Mouse (Mus musculus) heart, embryonic 13.5 days (tissue): Measurements from ENCODE around the gene Sergef. TPM values are rescaled to one million over a fixed set of nuclear protein-coding genes. Genes with fewer than 3 reads are reported as not detected.

Experiments used
- ATAC-seq: fragments of 200-750 bp; cut with Nextera tagmentation; 2 replicates; pipeline ENCODE4 v1.8.0; 2017; ENCODE audit warnings: moderate TSS enrichment; ENCODE audit not compliant: insufficient number of reproducible peaks, low FRiP score, low TSS enrichment; ENCODE audit errors: extremely low read depth
- H3K27ac ChIP-seq: fragments of 300-500 bp; sonication (generic); replicated peaks from 2 replicates; pipeline ENCODE4 v1.5.1; 2015; ENCODE audit warnings: moderate library complexity, mild to moderate bottlenecking, inconsistent platforms
- H3K27me3 ChIP-seq: fragments of 300-500 bp; sonication (generic); replicated peaks from 2 replicates; pipeline ENCODE4 v1.6.1; 2015; ENCODE audit warnings: mild to moderate bottlenecking, inconsistent platforms
- H3K36me3 ChIP-seq: fragments of 300-500 bp; sonication (generic); 2 replicates; pipeline ENCODE4 v1.6.1; 2015; ENCODE audit warnings: mild to moderate bottlenecking, inconsistent platforms
- H3K4me1 ChIP-seq: fragments of 300-500 bp; sonication (generic); 2 replicates; pipeline ENCODE4 v1.6.1; 2015; ENCODE audit warnings: inconsistent platforms
- H3K4me2 ChIP-seq: fragments of 300-500 bp; sonication (generic); 2 replicates; pipeline ENCODE4 v1.6.1; 2015; ENCODE audit warnings: inconsistent platforms, mild to moderate bottlenecking, moderate library complexity
- H3K4me3 ChIP-seq: fragments of 300-500 bp; sonication (generic); 2 replicates; pipeline ENCODE4 v1.5.1; 2015; ENCODE audit warnings: moderate library complexity, mild to moderate bottlenecking, inconsistent platforms
- H3K9ac ChIP-seq: fragments of 300-500 bp; sonication (generic); 2 replicates; pipeline ENCODE4 v1.6.1; 2015; ENCODE audit warnings: inconsistent platforms, mild to moderate bottlenecking, moderate library complexity
- H3K9me3 ChIP-seq: fragments of 300-500 bp; sonication (generic); 2 replicates; pipeline ENCODE4 v1.6.1; 2016; ENCODE audit warnings: inconsistent platforms
- WGBS: fragments of 180-500 bp; shearing (Covaris S2); methylation state at CpG from one replicate; pipeline ENCODE4 v1.1.7; 2015; ENCODE audit warnings: mixed read lengths; 5-methylcytosine and 5-hydroxymethylcytosine counted together
- polyA plus RNA-seq: library from polyadenylated mRNA; unstranded; fragments of >200 nt; fragmentation: Nextera tagmentation; extraction: Ambion mirVana; gene quantifications from 2 replicates; pipeline ENCODE4 v1.2.1, GENCODE M21; 2015

Gene Sergef
- polyA plus RNA-seq, 1 experiment from 2014 or later: 12.2 TPM

- Histone ChIP-seq H3K27ac (no peak overlapping the region), H3K4me2 (no peak overlapping the region), H3K36me3 (no peaks in the 10 kb centered on the region), H3K9me3 (no peaks in the 10 kb centered on the region), H3K4me3 (no peak overlapping the region), H3K9ac (no peak overlapping the region), H3K27me3 (peaks cover 32% of the 10 kb centered on the region), H3K4me1 (no peaks in the 10 kb centered on the region)
- 52% methylated on average over 6 of the region's 6 CpGs for WGBS
- ATAC-seq: no peak
Measured at GRCm38 (mm10) chr7:46413959-46414725, 225.5 kb downstream of the Sergef start.

- H3K27me3 ChIP-seq: peaks cover 27% of the 10 kb centered on the region
- no peak overlapping the region for H3K4me3 ChIP-seq
- H3K4me1 ChIP-seq: no peaks in the 10 kb centered on the region
- no peak overlapping the region for H3K9ac ChIP-seq
- no peaks in the 10 kb centered on the region for H3K36me3 ChIP-seq
- H3K9me3 ChIP-seq: no peaks in the 10 kb centered on the region
- ATAC-seq: no peak
- H3K27ac ChIP-seq: no peak overlapping the region
- WGBS: 55% methylated on average over 5 of the region's 5 CpGs
- H3K4me2 ChIP-seq: no peak overlapping the region
Measured at GRCm38 (mm10) chr7:46412823-46413222, 226.8 kb downstream of the Sergef start.

- no peak overlapping the region for H3K27ac ChIP-seq
- H3K4me2 ChIP-seq: no peak overlapping the region
- H3K9me3 ChIP-seq: no peaks in the 10 kb centered on the region
- H3K4me3 ChIP-seq: no peak overlapping the region
- H3K9ac ChIP-seq: no peak overlapping the region
- peaks cover 36% of the 10 kb centered on the region for H3K27me3 ChIP-seq
- no peaks in the 10 kb centered on the region for H3K4me1 ChIP-seq
- H3K36me3 ChIP-seq: no peaks in the 10 kb centered on the region
- no peak for ATAC-seq
- 78% methylated on average over 6 of the region's 6 CpGs for WGBS
Measured at GRCm38 (mm10) chr7:46410727-46411126, 228.9 kb downstream of the Sergef start.

GRCm38 (mm10) chr7:46409204-46409789 is 230.3 kb downstream of the Sergef start:
- Histone ChIP-seq H3K9me3 (no peaks in the 10 kb centered on the region), H3K4me1 (no peaks in the 10 kb centered on the region), H3K4me3 (no peak overlapping the region), H3K4me2 (no peak overlapping the region), H3K36me3 (no peaks in the 10 kb centered on the region), H3K27me3 (peaks cover 41% of the 10 kb centered on the region), H3K27ac (no peak overlapping the region), H3K9ac (no peak overlapping the region)
- ATAC-seq: no peak
- WGBS: 41% methylated on average over 12 of the region's 12 CpGs

GRCm38 (mm10) chr7:46408606-46409005 is 231.0 kb downstream of the Sergef start:
- no peak overlapping the region for H3K4me2 ChIP-seq
- no peak overlapping the region for H3K4me3 ChIP-seq
- no peak for ATAC-seq
- H3K27me3 ChIP-seq: peaks cover 38% of the 10 kb centered on the region
- no peak overlapping the region for H3K27ac ChIP-seq
- no peak overlapping the region for H3K9ac ChIP-seq
- no peaks in the 10 kb centered on the region for H3K9me3 ChIP-seq
- no peaks in the 10 kb centered on the region for H3K36me3 ChIP-seq
- WGBS: 67% methylated on average over 9 of the region's 9 CpGs
- no peaks in the 10 kb centered on the region for H3K4me1 ChIP-seq

GRCm38 (mm10) chr7:46404756-46405155 is 234.9 kb downstream of the Sergef start:
- Histone ChIP-seq H3K36me3 (no peaks in the 10 kb centered on the region), H3K4me1 (no peaks in the 10 kb centered on the region), H3K9me3 (no peaks in the 10 kb centered on the region), H3K27ac (no peak overlapping the region), H3K9ac (no peak overlapping the region), H3K4me2 (no peak overlapping the region), H3K4me3 (no peak overlapping the region), H3K27me3 (peaks cover 48% of the 10 kb centered on the region)
- ATAC-seq: no peak
- WGBS: 82% methylated on average over 7 of the region's 7 CpGs

- no peak for ATAC-seq
- Histone ChIP-seq H3K27me3 (peaks cover 54% of the 10 kb centered on the region), H3K9me3 (no peaks in the 10 kb centered on the region), H3K4me1 (no peaks in the 10 kb centered on the region), H3K9ac (no peak overlapping the region), H3K36me3 (no peaks in the 10 kb centered on the region), H3K27ac (no peak overlapping the region), H3K4me3 (no peak overlapping the region), H3K4me2 (no peak overlapping the region)
- 73% methylated on average over 15 of the region's 15 CpGs for WGBS
Measured at GRCm38 (mm10) chr7:46403616-46404485, 235.8 kb downstream of the Sergef start.

GRCm38 (mm10) chr7:46401371-46402180 is 238.0 kb downstream of the Sergef start:
- H3K4me3 ChIP-seq: no peak overlapping the region
- no peak overlapping the region for H3K9ac ChIP-seq
- peaks cover 10% of the 10 kb centered on the region; the same call in 1 of the 2 replicates for H3K4me1 ChIP-seq
- H3K9me3 ChIP-seq: no peaks in the 10 kb centered on the region
- H3K36me3 ChIP-seq: no peaks in the 10 kb centered on the region
- H3K27me3 ChIP-seq: peaks cover 71% of the 10 kb centered on the region
- no peak for ATAC-seq
- H3K27ac ChIP-seq: no peak overlapping the region
- WGBS: 57% methylated on average over 3 of the region's 3 CpGs
- no peak overlapping the region for H3K4me2 ChIP-seq

GRCm38 (mm10) chr7:46400346-46400745 is 239.3 kb downstream of the Sergef start:
- WGBS: 35% methylated on average over 8 of the region's 8 CpGs
- H3K27me3 ChIP-seq: peaks cover 72% of the 10 kb centered on the region
- H3K4me1 ChIP-seq: peaks cover 17% of the 10 kb centered on the region
- H3K9me3 ChIP-seq: no peaks in the 10 kb centered on the region
- H3K4me2 ChIP-seq: no peak overlapping the region
- ATAC-seq: no peak
- H3K36me3 ChIP-seq: no peaks in the 10 kb centered on the region
- no peak overlapping the region for H3K4me3 ChIP-seq
- H3K9ac ChIP-seq: no peak overlapping the region
- H3K27ac ChIP-seq: no peak overlapping the region

GRCm38 (mm10) chr7:46399676-46400075 is 239.9 kb downstream of the Sergef start:
- no peak for ATAC-seq
- 57% methylated on average over 1 of the region's 1 CpGs for WGBS
- Histone ChIP-seq H3K9ac (no peak overlapping the region), H3K4me2 (no peak overlapping the region), H3K27me3 (peaks cover 72% of the 10 kb centered on the region), H3K9me3 (no peaks in the 10 kb centered on the region), H3K27ac (no peak overlapping the region), H3K4me1 (peaks cover 17% of the 10 kb centered on the region), H3K36me3 (no peaks in the 10 kb centered on the region), H3K4me3 (no peak overlapping the region)

GRCm38 (mm10) chr7:46398612-46399011 is 241.0 kb downstream of the Sergef start:
- H3K27me3 ChIP-seq: peaks cover 79% of the 10 kb centered on the region
- no peak overlapping the region for H3K4me3 ChIP-seq
- ATAC-seq: no peak
- H3K9ac ChIP-seq: no peak overlapping the region
- H3K27ac ChIP-seq: no peak overlapping the region
- no peaks in the 10 kb centered on the region for H3K9me3 ChIP-seq
- H3K36me3 ChIP-seq: no peaks in the 10 kb centered on the region
- 49% methylated on average over 4 of the region's 4 CpGs for WGBS
- H3K4me1 ChIP-seq: peaks cover 17% of the 10 kb centered on the region
- H3K4me2 ChIP-seq: no peak overlapping the region
